18 mouse cellular contexts compared by ENCODE assay signal in genomic region chr16:24185989-24186388, GRCm38 (mm10).
DNase-seq lines count a peak whose midpoint lies in the region; ATAC-seq lines count a peak whose summit lies in the region.
"Had no signal": no experiment of that assay in that cellular context is flagged by ENCODE, and none has a peak within 500 bp of the region (broad histone marks: within the 10 kb centered on the region; RNA-seq: fewer than 3 reads in every experiment).

No protein-coding gene starts in this region.

- peak; percentile 24 for DNase-seq in heart, adult 11 months
- DNase-seq in heart, adult 8-10 months (ENCODE audit: low spot score) = no peak
- DNase-seq in A20 (ENCODE audit: low read depth, low spot score) = peak; percentile 79
- DNase-seq in CD4-positive helper T cell, adult 2 months (ENCODE audit: low read depth, low spot score) = peak; percentile 26
- peak; percentile 38 for DNase-seq in naive thymus-derived CD4-positive, alpha-beta T cell, adult 2 months (ENCODE audit: low read depth)
- DNase-seq: adrenal gland, adult 8-10 months; B cell, adult 2 months; cerebellum, adult 11 months; cerebellum, adult 8-10 months; cerebellum, postnatal 14 days; embryo, embryonic 11 days; gastrocnemius, postnatal 36 days; heart, adult 18-20 months; heart, postnatal 14 days had no signal

- no peak for ATAC-seq in erythroblast, adult 5-6 weeks (replicated peaks; ENCODE audit: low FRiP score, poor library complexity, severe bottlenecking)
- ATAC-seq: forebrain, embryonic 15.5 days; hindbrain, postnatal 0 days; intestine, embryonic 15.5 days had no signal
